Mouse (Mus musculus) heart, postnatal 14 days (tissue): ENCODE results near the gene Scgb1b2. TPM values are rescaled to one million over a fixed set of nuclear protein-coding genes. Genes with fewer than 3 reads are reported as not detected.

Experiments used
- DNase-seq, 2 experiments: peaks; one replicate each; pipeline ENCODE4 v3.0.0; 2021 to 2022
- intact Hi-C: fragments of 180-260 bp; cut with DNase I; formaldehyde crosslinking; loops from one replicate; pipeline ENCODE4 v1.15.1; 2025
- long read RNA-seq, 2 experiments: library from polyadenylated mRNA; stranded (forward); transcript quantifications; one replicate each; pipeline ENCODE4 v2.0.0; 2021
- total RNA-seq, 2 experiments: library from RNA; stranded (reverse); gene quantifications; 2 replicates each; pipeline ENCODE4 v1.2.3; 2021

The Scgb1b2 gene
- total RNA-seq, result not detected
- long read RNA-seq, experiment 1, result 0 reads
- long read RNA-seq, experiment 2, result 0 reads

DNA sequence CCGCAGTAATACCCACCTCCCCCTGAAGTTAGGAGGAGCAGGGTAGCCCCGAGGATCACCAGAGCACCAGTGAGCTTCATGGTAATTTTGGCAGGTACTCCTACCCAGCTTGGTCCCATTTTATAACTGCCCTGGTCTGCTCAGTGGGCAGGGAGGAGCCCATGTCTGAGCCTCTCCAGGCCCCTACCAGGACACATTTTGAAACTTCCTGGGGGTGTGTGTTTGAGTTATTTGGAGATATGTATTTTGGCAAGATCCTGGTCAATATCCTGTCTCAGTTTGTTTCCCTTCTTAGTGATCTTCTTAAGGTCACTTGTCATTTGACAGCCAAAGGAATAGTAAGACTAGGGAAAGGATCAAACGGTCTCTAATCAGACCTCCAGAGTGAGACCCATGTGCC is at the start of gene Scgb1b2:
Gene Scgb1b2, minus strand, starts transcription at position 101 of the 400 bp plus-strand sequence.
- no peak for DNase-seq
- intact Hi-C loops, result no loop called here

DNA sequence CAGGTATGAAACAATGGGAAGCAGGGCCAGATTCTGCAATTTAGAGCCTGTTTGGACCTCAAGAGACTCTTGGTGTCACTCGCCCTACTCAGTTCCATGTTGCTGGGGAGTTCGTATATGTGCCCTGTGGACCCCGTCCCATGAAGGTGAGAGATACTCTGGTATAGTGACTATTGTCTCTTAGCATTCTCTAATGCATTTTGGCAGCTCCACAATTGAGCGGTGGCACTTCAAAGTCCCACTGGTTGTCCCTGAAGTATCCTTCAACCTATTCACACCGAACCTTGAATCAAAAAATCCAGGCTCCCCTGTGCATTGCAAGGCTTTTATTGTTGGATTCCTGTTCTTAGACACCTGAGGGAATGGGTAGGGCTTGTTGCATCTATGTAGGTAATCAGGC is 1.4 kb downstream of the Scgb1b2 start, which contains the start of gene Scgb2b2:
Gene Scgb2b2, plus strand, starts transcription at position 301 of the 400 bp plus-strand sequence.
- no peak for DNase-seq
- intact Hi-C loops, result no loop called here

Other genes starting within 250 kb of the Scgb1b2 start
- 10 to 100 TPM; 28.8 to 29.2 TPM for gene Fxyd5, start 249.3 kb downstream of the Scgb1b2 start, total RNA-seq
- 1 to 10 TPM; 1.1 to 1.3 TPM for gene Fxyd7, start 240.4 kb downstream of the Scgb1b2 start, total RNA-seq
- gene Fxyd1, start 234.6 kb downstream of the Scgb1b2 start, total RNA-seq, result 100 to 1,000 TPM; 712 to 747 TPM
- 1 to 10 TPM; 2.8 to 3.5 TPM for gene Lgi4, start 232.5 kb downstream of the Scgb1b2 start, total RNA-seq
- gene Fxyd3, start 215.1 kb downstream of the Scgb1b2 start, total RNA-seq, result 1 to 10 TPM; 2.7 to 5.2 TPM
- 1 to 10 TPM; 2.1 to 2.3 TPM for gene Hpn, start 176.5 kb downstream of the Scgb1b2 start, total RNA-seq
- gene Scn1b, start 164.8 kb downstream of the Scgb1b2 start, total RNA-seq, result 10 to 100 TPM; 17.9 to 18.4 TPM
- 10 to 100 TPM; 30.3 to 34.1 TPM for gene Gramd1a, start 135.9 kb downstream of the Scgb1b2 start, total RNA-seq
- not detected for gene Scgb2b2, start 1.3 kb downstream of the Scgb1b2 start, total RNA-seq
- gene Scgb2b3, start 70.3 kb upstream of the Scgb1b2 start, total RNA-seq, result not detected
- gene Scgb1b3, start 83.8 kb upstream of the Scgb1b2 start, total RNA-seq, result not detected